Comparison of ENCODE assay signal across 11 mouse cellular contexts in the genomic region with DNA sequence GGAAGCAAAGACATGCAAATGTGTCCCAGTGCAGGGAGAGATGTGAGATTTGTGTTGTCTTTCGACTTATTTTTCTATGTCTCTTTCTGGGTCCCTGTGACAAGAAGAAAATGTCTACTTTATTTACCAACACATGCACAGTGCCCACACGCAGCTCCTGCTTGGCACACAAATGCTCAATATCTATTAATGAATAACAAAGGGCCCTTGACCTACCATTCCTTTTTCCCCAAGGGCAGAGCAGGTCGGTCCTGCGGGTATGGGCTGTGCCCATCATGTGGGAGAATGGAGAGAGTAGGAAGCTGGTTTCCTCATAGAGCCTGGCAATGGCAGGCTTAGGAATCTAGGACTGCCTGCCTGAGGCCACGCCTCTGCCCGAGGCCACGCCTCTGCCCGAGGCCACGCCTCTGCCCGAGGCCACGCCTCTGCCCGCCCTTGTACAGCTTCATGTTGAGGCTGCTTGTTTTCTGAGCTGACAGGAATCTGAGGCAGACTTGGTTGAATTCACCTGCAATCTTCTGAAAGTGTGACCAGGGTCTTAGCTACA.
A peak's percentile ranks its signal among the peaks of the same experiment; 100 is the strongest.
DNase-seq lines count a peak whose midpoint lies in the region; ATAC-seq and TF ChIP-seq lines count a peak whose summit lies in the region.
"Had no signal": no experiment of that assay in that cellular context is flagged by ENCODE, and none has a peak within 500 bp of the region (broad histone marks: within the 10 kb centered on the region; RNA-seq: fewer than 3 reads in every experiment).

No protein-coding gene starts in this region.

- intact Hi-C loops in heart, postnatal 25 days (cut with DNase I), result loop anchor here (2.0 kb wide), 1 partner anchor 14 kb away; no protein-coding TSS in a partner anchor

- 67% methylated on average over 12 of the region's 12 CpGs for WGBS in forebrain, embryonic 14.5 days

- no peak overlapping the region for H3K27ac ChIP-seq in forebrain, embryonic 14.5 days (ENCODE audit: low read depth, low read length)
- H3K27ac ChIP-seq: neural tube, embryonic 13.5 days had no signal

- H3K9ac ChIP-seq in forebrain, embryonic 14.5 days (ENCODE audit: low read length), result no peak overlapping the region
- H3K9ac ChIP-seq: neural tube, embryonic 13.5 days had no signal

- TF ChIP-seq CTCF in Patski (IDR thresholded peaks at IDR 0.05), result no peak

- peaks cover 6% of the 10 kb centered on the region; the same call in 1 of the 2 replicates for H3K4me1 ChIP-seq in forebrain, embryonic 14.5 days (ENCODE audit: control insufficient read depth, insufficient read depth, low read length)

- no peaks in the 10 kb centered on the region for H3K9me3 ChIP-seq in forebrain, embryonic 14.5 days (replicated peaks; ENCODE audit: control insufficient read depth, low read length)
- H3K9me3 ChIP-seq: neural tube, embryonic 13.5 days had no signal

- peak; percentile 86 for DNase-seq in heart, adult 11 months
- DNase-seq in heart, postnatal 25 days (ENCODE audit: low spot score), result no peak
- no peak for DNase-seq in Patski (ENCODE audit: low read depth, low spot score)
- DNase-seq in kidney, adult 9 months, result peak; percentile 83
- DNase-seq in lung, postnatal 36 days, result peak; percentile 51
- DNase-seq in forebrain, embryonic 14.5 days (ENCODE audit: low spot score), result no peak
- DNase-seq in gastrocnemius, postnatal 25 days, result no peak
- no peak for DNase-seq in heart, adult 8-10 months (ENCODE audit: low spot score)
- DNase-seq: layer of hippocampus, postnatal 36 days had no signal

- CTCF ChIA-PET in Patski (lab: Charles Lee), result interaction anchor here (1.0 to 1.6 kb wide), 2 partner anchors 10 to 134 kb away, joined by 3 to 5 read pairs; no protein-coding TSS in a partner anchor

- POLR2A ChIA-PET in Patski (lab: Charles Lee), result interaction anchor here (0.5 to 0.8 kb wide), 2 partner anchors 25 to 80 kb away, joined by 3 read pairs; no protein-coding TSS in a partner anchor

- H3K36me3 ChIP-seq in forebrain, embryonic 14.5 days (ENCODE audit: control insufficient read depth, insufficient read depth, low read length), result no peaks in the 10 kb centered on the region
- H3K36me3 ChIP-seq: neural tube, embryonic 13.5 days had no signal

- peak; percentile 45 for ATAC-seq in Patski
- no peak for ATAC-seq in forebrain, embryonic 14.5 days

- H3K4me3 ChIP-seq in forebrain, embryonic 14.5 days (ENCODE audit: low read depth, low read length), result no peak overlapping the region
- H3K4me3 ChIP-seq: megakaryocyte, embryonic 14.5 days; neural tube, embryonic 13.5 days had no signal

- in situ Hi-C loops in Patski (cut with MboI; ENCODE audit: low pct_unique_long_range_greater_than_20kb), result no loop called here

- no peaks in the 10 kb centered on the region for H3K27me3 ChIP-seq in Patski
- no peaks in the 10 kb centered on the region for H3K27me3 ChIP-seq in forebrain, embryonic 14.5 days (replicated peaks; ENCODE audit: control insufficient read depth, insufficient read depth, low read length)
- H3K27me3 ChIP-seq: neural tube, embryonic 13.5 days had no signal

- no peak overlapping the region for H3K4me2 ChIP-seq in forebrain, embryonic 14.5 days (ENCODE audit: low read length)
- H3K4me2 ChIP-seq: neural tube, embryonic 13.5 days had no signal

Comparison
In these comparisons a context has a peak if more than half of its experiments do, and no peak if none do; other contexts are left out.
1. DNase-seq: peak in heart, adult 11 months (single experiment), kidney, adult 9 months (single experiment) and lung, postnatal 36 days (single experiment); none in heart, postnatal 25 days (single experiment), Patski (single experiment), forebrain, embryonic 14.5 days (single experiment), gastrocnemius, postnatal 25 days (single experiment) and heart, adult 8-10 months (single experiment).